Mouse (Mus musculus): ENCODE data around the gene Plppr1. TPM values are rescaled to one million over a fixed set of nuclear protein-coding genes. Genes with fewer than 3 reads are reported as not detected.

Plppr1 gene
- polyA plus RNA-seq (2014; fragmentation: Nextera tagmentation; extraction: Ambion mirVana) = 76.7 and 79.5 TPM in 2 replicates

- peak within 1 kb of the TSS; percentile 68 for H3K4me2 ChIP-seq (replicated peaks)
- H3K4me1 ChIP-seq (replicated peaks; ENCODE audit: control insufficient read depth, insufficient read depth, low read length) = peaks cover 26% of the 10 kb centered on the region
- H3K9me3 ChIP-seq (ENCODE audit: control insufficient read depth, low read length) = no peaks in the 10 kb centered on the region
- H3K27me3 ChIP-seq (ENCODE audit: control insufficient read depth, insufficient read depth, low read length) = 0 out of 2 replicates have a peak, but pooled peaks cover 7% of the 10 kb centered on the region
- H3K27ac ChIP-seq = peak within 1 kb of the TSS; percentile 88
- peak within 1 kb of the TSS; percentile 72 for H3K9ac ChIP-seq
- peak within 1 kb of the TSS; percentile 62 for H3K4me3 ChIP-seq (replicated peaks; ENCODE audit: low read length)
- H3K36me3 ChIP-seq (replicated peaks; ENCODE audit: control insufficient read depth, insufficient read depth) = no peaks in the 10 kb centered on the region
- 0% methylated on average over 21 of the region's 21 CpGs for WGBS
- peak; percentile 81 for DNase-seq (ENCODE audit: low spot score)
- ATAC-seq (ENCODE audit: low FRiP score) = peak; percentile 91
Measured at GRCm38 (mm10) chr4:49059021-49059401, at the start of gene Plppr1. Gene Plppr1 (plus strand): TSS chr4:49059273.

GRCm38 (mm10) chr4:49016701-49017100 is 42.4 kb upstream of the Plppr1 start:
- H3K4me2 ChIP-seq (replicated peaks) = no peak overlapping the region
- no peak for DNase-seq (ENCODE audit: low spot score)
- H3K4me3 ChIP-seq (replicated peaks; ENCODE audit: low read length) = no peak overlapping the region
- H3K36me3 ChIP-seq (replicated peaks; ENCODE audit: control insufficient read depth, insufficient read depth) = no peaks in the 10 kb centered on the region
- no peak overlapping the region for H3K27ac ChIP-seq
- H3K9me3 ChIP-seq (ENCODE audit: control insufficient read depth, low read length) = no peaks in the 10 kb centered on the region
- no peaks in the 10 kb centered on the region for H3K4me1 ChIP-seq (replicated peaks; ENCODE audit: control insufficient read depth, insufficient read depth, low read length)
- no peak for ATAC-seq (ENCODE audit: low FRiP score)
- H3K9ac ChIP-seq = no peak overlapping the region
- no peaks in the 10 kb centered on the region for H3K27me3 ChIP-seq (ENCODE audit: control insufficient read depth, insufficient read depth, low read length)

- Histone ChIP-seq H3K36me3 (replicated peaks; ENCODE audit: control insufficient read depth, insufficient read depth) (no peaks in the 10 kb centered on the region), H3K4me1 (replicated peaks; ENCODE audit: control insufficient read depth, insufficient read depth, low read length) (no peaks in the 10 kb centered on the region), H3K27me3 (ENCODE audit: control insufficient read depth, insufficient read depth, low read length) (no peaks in the 10 kb centered on the region), H3K9me3 (ENCODE audit: control insufficient read depth, low read length) (no peaks in the 10 kb centered on the region), H3K27ac (no peak overlapping the region), H3K4me3 (replicated peaks; ENCODE audit: low read length) (no peak overlapping the region), H3K9ac (no peak overlapping the region), H3K4me2 (replicated peaks) (no peak overlapping the region)
- WGBS = 94% methylated on average over 1 of the region's 1 CpGs
- DNase-seq (ENCODE audit: low spot score) (no peak), ATAC-seq (ENCODE audit: low FRiP score) (no peak)
Measured at GRCm38 (mm10) chr4:49023221-49023620, 35.9 kb upstream of the Plppr1 start.

GRCm38 (mm10) chr4:49038311-49038710 is 20.8 kb upstream of the Plppr1 start:
- H3K27me3 ChIP-seq (ENCODE audit: control insufficient read depth, insufficient read depth, low read length) = no peaks in the 10 kb centered on the region
- WGBS = 68% methylated on average over 4 of the region's 4 CpGs
- H3K9me3 ChIP-seq (ENCODE audit: control insufficient read depth, low read length) = no peaks in the 10 kb centered on the region
- H3K36me3 ChIP-seq (replicated peaks; ENCODE audit: control insufficient read depth, insufficient read depth) = no peaks in the 10 kb centered on the region
- no peak overlapping the region for H3K4me2 ChIP-seq (replicated peaks)
- no peak overlapping the region for H3K9ac ChIP-seq
- H3K27ac ChIP-seq = no peak overlapping the region
- no peaks in the 10 kb centered on the region for H3K4me1 ChIP-seq (replicated peaks; ENCODE audit: control insufficient read depth, insufficient read depth, low read length)
- no peak overlapping the region for H3K4me3 ChIP-seq (replicated peaks; ENCODE audit: low read length)
- ATAC-seq (ENCODE audit: low FRiP score) (no peak), DNase-seq (ENCODE audit: low spot score) (no peak)

- Histone ChIP-seq H3K36me3 (replicated peaks; ENCODE audit: control insufficient read depth, insufficient read depth) (no peaks in the 10 kb centered on the region), H3K4me1 (replicated peaks; ENCODE audit: control insufficient read depth, insufficient read depth, low read length) (no peaks in the 10 kb centered on the region), H3K4me2 (replicated peaks) (no peak overlapping the region), H3K27ac (no peak overlapping the region), H3K9ac (no peak overlapping the region), H3K9me3 (ENCODE audit: control insufficient read depth, low read length) (no peaks in the 10 kb centered on the region), H3K27me3 (ENCODE audit: control insufficient read depth, insufficient read depth, low read length) (no peaks in the 10 kb centered on the region), H3K4me3 (replicated peaks; ENCODE audit: low read length) (no peak overlapping the region)
- 72% methylated on average over 3 of the region's 3 CpGs for WGBS
- ATAC-seq (ENCODE audit: low FRiP score) (no peak; the same call in 1 of the 2 replicates), DNase-seq (ENCODE audit: low spot score) (no peak)
Measured at GRCm38 (mm10) chr4:49039854-49040253, 19.2 kb upstream of the Plppr1 start.

GRCm38 (mm10) chr4:49041655-49042054 is 17.4 kb upstream of the Plppr1 start:
- DNase-seq (ENCODE audit: low spot score) = peak; percentile 41
- H3K27ac ChIP-seq = no peak overlapping the region
- no peak overlapping the region for H3K4me2 ChIP-seq (replicated peaks)
- 70% methylated on average over 1 of the region's 1 CpGs for WGBS
- no peaks in the 10 kb centered on the region for H3K9me3 ChIP-seq (ENCODE audit: control insufficient read depth, low read length)
- H3K36me3 ChIP-seq (replicated peaks; ENCODE audit: control insufficient read depth, insufficient read depth) = no peaks in the 10 kb centered on the region
- no peak overlapping the region for H3K4me3 ChIP-seq (replicated peaks; ENCODE audit: low read length)
- ATAC-seq (ENCODE audit: low FRiP score) = peak; percentile 64
- no peak overlapping the region for H3K9ac ChIP-seq
- H3K4me1 ChIP-seq (replicated peaks; ENCODE audit: control insufficient read depth, insufficient read depth, low read length) = no peaks in the 10 kb centered on the region
- no peaks in the 10 kb centered on the region for H3K27me3 ChIP-seq (ENCODE audit: control insufficient read depth, insufficient read depth, low read length)

GRCm38 (mm10) chr4:49050628-49051027 is 8.4 kb upstream of the Plppr1 start:
- Histone ChIP-seq H3K4me1 (replicated peaks; ENCODE audit: control insufficient read depth, insufficient read depth, low read length) (no peaks in the 10 kb centered on the region), H3K4me3 (replicated peaks; ENCODE audit: low read length) (no peak overlapping the region), H3K4me2 (replicated peaks) (no peak overlapping the region), H3K27me3 (ENCODE audit: control insufficient read depth, insufficient read depth, low read length) (no peaks in the 10 kb centered on the region), H3K27ac (no peak overlapping the region), H3K9me3 (ENCODE audit: control insufficient read depth, low read length) (no peaks in the 10 kb centered on the region), H3K9ac (no peak overlapping the region), H3K36me3 (replicated peaks; ENCODE audit: control insufficient read depth, insufficient read depth) (no peaks in the 10 kb centered on the region)
- DNase-seq (ENCODE audit: low spot score) = no peak
- WGBS = 55% methylated on average over 1 of the region's 1 CpGs
- no peak for ATAC-seq (ENCODE audit: low FRiP score)

GRCm38 (mm10) chr4:49057916-49058315 is 1.2 kb upstream of the Plppr1 start:
- ATAC-seq (ENCODE audit: low FRiP score) (no peak), DNase-seq (ENCODE audit: low spot score) (no peak)
- H3K27me3 ChIP-seq (ENCODE audit: control insufficient read depth, insufficient read depth, low read length) = 0 out of 2 replicates have a peak, but pooled peaks cover 7% of the 10 kb centered on the region
- H3K4me1 ChIP-seq (replicated peaks; ENCODE audit: control insufficient read depth, insufficient read depth, low read length) = peaks cover 26% of the 10 kb centered on the region
- no peaks in the 10 kb centered on the region for H3K9me3 ChIP-seq (ENCODE audit: control insufficient read depth, low read length)
- H3K9ac ChIP-seq = no peak overlapping the region
- H3K27ac ChIP-seq = no peak overlapping the region
- H3K36me3 ChIP-seq (replicated peaks; ENCODE audit: control insufficient read depth, insufficient read depth) = no peaks in the 10 kb centered on the region
- H3K4me3 ChIP-seq (replicated peaks; ENCODE audit: low read length) = peak overlapping the region; percentile 62; the same call in 1 of the 2 replicates
- H3K4me2 ChIP-seq (replicated peaks) = peak overlapping the region; percentile 68
- WGBS = 6% methylated on average over 2 of the region's 2 CpGs

GRCm38 (mm10) chr4:49058557-49058956 is 516 bp upstream of the Plppr1 start:
- Histone ChIP-seq H3K9me3 (ENCODE audit: control insufficient read depth, low read length) (no peaks in the 10 kb centered on the region), H3K4me2 (replicated peaks) (peak overlapping the region; percentile 68), H3K36me3 (replicated peaks; ENCODE audit: control insufficient read depth, insufficient read depth) (no peaks in the 10 kb centered on the region), H3K4me3 (replicated peaks; ENCODE audit: low read length) (peak overlapping the region; percentile 62), H3K27ac (peak overlapping the region; percentile 88), H3K27me3 (ENCODE audit: control insufficient read depth, insufficient read depth, low read length) (0 out of 2 replicates have a peak, but pooled peaks cover 7% of the 10 kb centered on the region), H3K9ac (peak overlapping the region; percentile 72), H3K4me1 (replicated peaks; ENCODE audit: control insufficient read depth, insufficient read depth, low read length) (peaks cover 26% of the 10 kb centered on the region)
- ATAC-seq (ENCODE audit: low FRiP score) (peak; percentile 29), DNase-seq (ENCODE audit: low spot score) (no peak)
- WGBS = 1% methylated on average over 7 of the region's 7 CpGs
